Mouse (Mus musculus) heart, embryonic 11.5 days (tissue): Measurements from ENCODE around the gene Fcgrt. TPM values are rescaled to one million over a fixed set of nuclear protein-coding genes. Genes with fewer than 3 reads are reported as not detected.

Source experiments
- ATAC-seq: fragments of 200-750 bp; cut with Nextera tagmentation; replicated peaks from 2 replicates; pipeline ENCODE4 v1.8.0; 2017; ENCODE audit warnings: moderate library complexity; ENCODE audit not compliant: insufficient number of reproducible peaks, low FRiP score, low TSS enrichment
- H3K27ac ChIP-seq: fragments of 300-500 bp; sonication (generic); 2 replicates; pipeline ENCODE4 v1.5.1; 2014; ENCODE audit warnings: mild to moderate bottlenecking, low read depth, low read length
- H3K27me3 ChIP-seq: fragments of 300-500 bp; sonication (generic); 2 replicates; pipeline ENCODE4 v1.6.1; 2014; ENCODE audit warnings: mild to moderate bottlenecking, low read length, mixed read lengths; ENCODE audit not compliant: control insufficient read depth, insufficient read depth
- H3K36me3 ChIP-seq: fragments of 300-500 bp; sonication (generic); 2 replicates; pipeline ENCODE4 v1.6.1; 2014; ENCODE audit warnings: mild to moderate bottlenecking, low read length, moderate library complexity, mixed read lengths; ENCODE audit not compliant: control insufficient read depth, insufficient read depth
- H3K4me1 ChIP-seq: fragments of 300-500 bp; sonication (generic); 2 replicates; pipeline ENCODE4 v1.6.1; 2014; ENCODE audit warnings: low read length; ENCODE audit not compliant: control insufficient read depth, insufficient read depth
- H3K4me2 ChIP-seq: fragments of 300-500 bp; sonication (generic); 2 replicates; pipeline ENCODE4 v1.6.1; 2014; ENCODE audit warnings: mild to moderate bottlenecking, moderate library complexity
- H3K4me3 ChIP-seq: fragments of 300-500 bp; sonication (generic); 2 replicates; pipeline ENCODE4 v1.5.1; 2014; ENCODE audit warnings: low read depth, low read length
- H3K9ac ChIP-seq: fragments of 300-500 bp; sonication (generic); 2 replicates; pipeline ENCODE4 v1.6.1; 2014; ENCODE audit warnings: mild to moderate bottlenecking, low read depth, low read length, moderate library complexity
- H3K9me3 ChIP-seq: fragments of 300-500 bp; sonication (generic); replicated peaks from 2 replicates; pipeline ENCODE4 v1.6.1; 2016; ENCODE audit warnings: low read length; ENCODE audit not compliant: control insufficient read depth
- WGBS: fragments of 180-500 bp; shearing (Covaris S2); extraction: QIAGEN DNeasy Blood & Tissue Kit; methylation state at CpG from one replicate; pipeline ENCODE4 v1.1.7; 2014; ENCODE audit not compliant: insufficient replicate concordance; 5-methylcytosine and 5-hydroxymethylcytosine counted together
- polyA plus RNA-seq: library from polyadenylated mRNA; unstranded; fragments of >200 nt; fragmentation: Nextera tagmentation; extraction: Ambion mirVana; gene quantifications from 2 replicates; pipeline ENCODE4 v1.2.1, GENCODE M21; 2014

The Fcgrt gene
- polyA plus RNA-seq, 1 experiment from 2014 or later, result 15.1 TPM

DNA sequence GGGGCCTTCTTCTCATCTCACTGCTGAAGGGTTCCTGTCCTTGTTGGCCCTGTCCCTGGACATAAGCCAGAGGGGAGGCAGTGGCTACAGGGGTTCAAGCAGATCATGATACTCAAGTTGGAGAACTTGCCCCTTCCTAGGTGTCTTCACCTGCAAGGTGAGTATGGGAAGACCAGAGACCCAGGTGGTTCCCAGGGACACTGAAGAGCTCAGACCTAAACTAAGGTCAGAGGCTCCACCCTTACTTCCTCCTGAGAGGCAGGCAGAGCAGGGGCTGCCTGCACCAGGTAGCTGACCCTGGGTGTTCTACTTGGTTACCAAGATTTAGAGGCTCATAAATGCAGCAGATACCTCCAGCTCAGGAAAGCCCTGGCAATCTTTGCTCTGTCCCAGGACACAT is 18.3 kb upstream of the Fcgrt start:
- Histone ChIP-seq H3K4me2 (no peak overlapping the region; the same call in 1 of the 2 replicates), H3K9ac (peak overlapping the region; percentile 31; the same call in 1 of the 2 replicates), H3K27me3 (no peaks in the 10 kb centered on the region), H3K27ac (no peak overlapping the region), H3K4me1 (peaks cover 26% of the 10 kb centered on the region), H3K36me3 (peaks cover 43% of the 10 kb centered on the region), H3K9me3 (no peaks in the 10 kb centered on the region), H3K4me3 (no peak overlapping the region)
- no peak for ATAC-seq

DNA sequence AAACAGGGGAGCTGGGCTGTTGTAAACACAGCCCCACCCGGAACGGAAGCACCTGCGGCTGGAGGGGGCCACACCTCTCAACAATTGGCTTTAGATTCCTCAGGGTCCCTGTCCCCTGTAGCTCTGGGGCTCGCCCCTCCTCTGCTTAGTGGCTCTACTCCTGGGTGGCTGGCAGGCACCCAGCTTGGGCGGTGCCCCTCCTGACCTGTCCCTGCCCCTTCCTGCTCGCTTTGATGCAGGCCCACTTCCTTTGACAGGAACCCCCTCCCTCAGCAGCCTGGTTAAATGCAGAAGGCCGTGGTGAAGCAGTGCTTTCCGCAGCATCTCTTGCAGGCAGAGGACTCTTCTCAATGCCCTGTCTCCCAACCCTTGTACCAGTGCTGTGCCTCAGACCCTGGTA is 17.8 kb upstream of the Fcgrt start:
- no peak for ATAC-seq
- 71% methylated on average over 8 of the region's 8 CpGs for WGBS
- no peaks in the 10 kb centered on the region for H3K9me3 ChIP-seq
- peaks cover 38% of the 10 kb centered on the region for H3K36me3 ChIP-seq
- peak overlapping the region; percentile 31; the same call in 1 of the 2 replicates for H3K9ac ChIP-seq
- peaks cover 20% of the 10 kb centered on the region for H3K4me1 ChIP-seq
- H3K27me3 ChIP-seq, result no peaks in the 10 kb centered on the region
- H3K27ac ChIP-seq, result peak overlapping the region; percentile 17; the same call in 1 of the 2 replicates
- H3K4me3 ChIP-seq, result no peak overlapping the region
- H3K4me2 ChIP-seq, result no peak overlapping the region; the same call in 1 of the 2 replicates

DNA sequence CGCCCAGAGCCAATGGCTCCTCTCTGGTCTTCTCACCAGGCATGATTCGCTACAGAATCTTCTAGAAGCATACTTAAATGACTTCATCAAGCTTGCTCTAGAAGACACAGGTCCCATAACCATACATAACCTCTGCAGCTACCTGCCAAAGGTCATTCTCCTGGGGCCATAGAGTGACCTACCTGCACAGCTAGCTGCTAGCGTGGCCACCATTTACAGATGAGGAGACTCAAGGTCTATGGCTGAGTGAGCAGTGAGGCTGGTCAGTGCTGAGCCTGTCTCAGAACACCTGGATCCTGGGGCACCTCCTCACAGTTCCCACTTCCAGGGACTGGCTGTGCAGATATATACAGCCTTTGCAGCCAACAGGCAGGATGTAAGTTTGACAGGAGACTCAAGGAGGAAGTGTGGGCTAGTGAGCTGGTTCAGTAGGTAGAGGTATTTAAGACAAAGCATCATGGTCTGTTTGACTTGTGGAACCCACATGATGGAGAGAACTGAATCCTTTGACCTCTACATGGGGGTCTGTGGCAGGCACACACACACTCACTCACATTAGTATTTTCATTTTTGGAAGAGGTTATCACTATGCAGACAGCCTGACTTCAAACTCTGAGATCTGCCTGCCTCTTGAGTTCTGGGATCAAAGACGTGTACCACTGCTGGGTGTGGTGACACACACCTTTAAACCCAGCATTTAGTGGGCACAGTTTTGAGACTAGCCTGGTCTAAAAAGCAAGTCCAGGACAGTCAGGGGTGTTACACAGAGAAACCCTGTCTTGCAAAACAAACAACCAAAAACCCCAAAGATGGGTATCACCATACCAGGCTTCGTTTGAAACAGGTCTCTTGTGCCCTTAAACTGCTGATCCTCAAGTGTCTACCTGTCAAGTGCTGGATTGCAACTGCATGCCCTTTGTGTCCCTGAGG is 16.4 kb upstream of the Fcgrt start:
- Histone ChIP-seq H3K27ac (no peak overlapping the region), H3K9ac (no peak overlapping the region), H3K27me3 (no peaks in the 10 kb centered on the region), H3K4me3 (no peak overlapping the region), H3K9me3 (no peaks in the 10 kb centered on the region), H3K4me1 (peaks cover 18% of the 10 kb centered on the region), H3K36me3 (peaks cover 24% of the 10 kb centered on the region), H3K4me2 (no peak overlapping the region)
- no peak for ATAC-seq
- WGBS, result 77% methylated on average over 5 of the region's 5 CpGs

DNA sequence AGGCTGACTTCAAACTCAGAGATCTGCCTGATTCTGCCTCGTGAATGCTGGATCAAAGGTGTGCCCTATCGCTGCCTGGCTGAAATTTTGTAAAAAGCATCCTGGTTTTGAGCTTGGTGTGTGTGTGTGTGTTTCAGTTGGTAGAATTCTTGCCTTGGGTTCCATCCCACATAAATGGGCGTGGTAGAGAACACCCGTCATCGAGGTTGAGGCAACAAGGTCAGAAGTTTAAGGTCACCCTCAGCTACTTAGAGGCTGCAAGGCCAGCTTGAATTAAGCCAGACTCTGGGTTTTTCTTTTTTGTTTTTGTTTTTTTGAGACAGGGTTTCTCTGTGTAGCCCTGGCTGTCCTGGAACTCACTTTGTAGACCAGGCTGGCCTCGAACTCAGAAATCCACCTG is 14.7 kb upstream of the Fcgrt start:
- Histone ChIP-seq H3K9me3 (no peaks in the 10 kb centered on the region), H3K4me1 (peaks cover 20% of the 10 kb centered on the region), H3K4me2 (no peak overlapping the region), H3K27ac (no peak overlapping the region), H3K27me3 (no peaks in the 10 kb centered on the region), H3K36me3 (peaks cover 23% of the 10 kb centered on the region), H3K4me3 (no peak overlapping the region), H3K9ac (no peak overlapping the region)
- no peak for ATAC-seq
- WGBS, result 79% methylated on average over 6 of the region's 6 CpGs

DNA sequence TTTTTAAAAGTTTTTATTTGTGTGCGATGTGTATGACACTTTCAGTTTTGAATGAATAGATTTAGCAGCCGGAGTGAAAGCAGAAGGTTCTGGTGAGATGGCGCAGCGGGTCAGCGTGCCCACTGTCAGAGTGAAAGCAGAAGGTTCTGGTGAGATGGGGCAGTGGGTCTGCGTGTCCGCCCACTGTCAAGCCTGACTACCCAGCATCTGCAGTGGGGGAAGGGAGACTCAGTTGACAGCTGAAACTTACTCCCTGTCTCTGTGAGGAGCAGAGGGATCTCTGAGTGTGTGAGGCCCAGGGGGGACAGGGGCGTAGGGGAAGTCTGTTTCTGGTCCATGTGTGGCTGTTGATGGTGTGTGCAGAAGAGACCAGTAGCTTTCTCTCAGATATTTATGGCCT is 13.9 kb upstream of the Fcgrt start:
- 77% methylated on average over 8 of the region's 8 CpGs for WGBS
- Histone ChIP-seq H3K27ac (no peak overlapping the region), H3K4me2 (no peak overlapping the region), H3K27me3 (no peaks in the 10 kb centered on the region), H3K9me3 (no peaks in the 10 kb centered on the region), H3K4me3 (no peak overlapping the region), H3K9ac (peak overlapping the region; percentile 30; the same call in 1 of the 2 replicates), H3K4me1 (peaks cover 14% of the 10 kb centered on the region), H3K36me3 (peaks cover 18% of the 10 kb centered on the region)
- no peak for ATAC-seq

DNA sequence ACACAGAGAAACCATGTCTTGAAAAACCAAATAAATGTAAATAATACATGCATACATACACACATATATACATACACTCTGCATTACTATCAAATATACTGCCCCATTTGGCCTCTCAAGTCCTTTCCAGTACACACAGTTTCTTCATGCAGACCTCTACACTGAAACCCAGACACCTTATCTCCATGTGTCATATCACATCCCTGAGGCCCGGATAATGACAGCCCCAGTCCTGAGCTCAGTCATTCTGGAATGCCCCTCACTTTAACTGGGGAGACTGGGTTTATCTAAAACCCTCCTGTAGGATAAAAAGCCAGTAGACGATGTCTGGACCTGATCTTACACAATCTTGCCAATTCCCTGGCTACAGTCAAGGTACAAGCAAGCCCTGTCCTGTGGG is 9.8 kb upstream of the Fcgrt start:
- Histone ChIP-seq H3K4me2 (no peak overlapping the region; the same call in 1 of the 2 replicates), H3K9me3 (no peaks in the 10 kb centered on the region), H3K27me3 (no peaks in the 10 kb centered on the region), H3K4me1 (peaks cover 7% of the 10 kb centered on the region; the same call in 1 of the 2 replicates), H3K27ac (peak overlapping the region; percentile 46; the same call in 1 of the 2 replicates), H3K4me3 (no peak overlapping the region), H3K9ac (no peak overlapping the region), H3K36me3 (0 out of 2 replicates have a peak, but pooled peaks cover 2% of the 10 kb centered on the region)
- ATAC-seq, result no peak
- 20% methylated on average over 2 of the region's 2 CpGs for WGBS

DNA sequence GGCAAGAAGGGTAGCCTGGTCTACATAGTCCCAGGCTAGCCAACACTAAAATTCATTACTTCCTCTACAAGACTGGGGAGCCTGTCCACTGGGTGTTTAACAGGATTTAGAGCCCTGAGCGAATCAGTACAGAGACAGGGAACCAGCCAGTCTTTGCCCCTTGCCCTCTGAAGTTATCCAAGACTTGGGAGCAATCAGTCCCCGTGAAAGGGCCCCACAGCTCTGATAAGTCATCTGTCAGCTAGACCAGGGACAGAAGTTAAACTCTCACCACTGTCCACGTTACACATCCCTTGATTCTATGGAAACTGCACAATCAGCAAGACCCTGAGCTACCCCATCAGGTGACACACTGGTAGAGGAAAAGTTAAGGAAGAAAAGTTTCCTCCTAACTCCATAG is 8.9 kb upstream of the Fcgrt start:
- H3K9ac ChIP-seq, result no peak overlapping the region
- 38% methylated on average over 3 of the region's 3 CpGs for WGBS
- no peak overlapping the region for H3K4me2 ChIP-seq
- no peaks in the 10 kb centered on the region for H3K27me3 ChIP-seq
- H3K27ac ChIP-seq, result no peak overlapping the region
- H3K9me3 ChIP-seq, result no peaks in the 10 kb centered on the region
- ATAC-seq, result no peak
- no peaks in the 10 kb centered on the region for H3K36me3 ChIP-seq
- H3K4me1 ChIP-seq, result peaks cover 7% of the 10 kb centered on the region; the same call in 1 of the 2 replicates
- no peak overlapping the region for H3K4me3 ChIP-seq

DNA sequence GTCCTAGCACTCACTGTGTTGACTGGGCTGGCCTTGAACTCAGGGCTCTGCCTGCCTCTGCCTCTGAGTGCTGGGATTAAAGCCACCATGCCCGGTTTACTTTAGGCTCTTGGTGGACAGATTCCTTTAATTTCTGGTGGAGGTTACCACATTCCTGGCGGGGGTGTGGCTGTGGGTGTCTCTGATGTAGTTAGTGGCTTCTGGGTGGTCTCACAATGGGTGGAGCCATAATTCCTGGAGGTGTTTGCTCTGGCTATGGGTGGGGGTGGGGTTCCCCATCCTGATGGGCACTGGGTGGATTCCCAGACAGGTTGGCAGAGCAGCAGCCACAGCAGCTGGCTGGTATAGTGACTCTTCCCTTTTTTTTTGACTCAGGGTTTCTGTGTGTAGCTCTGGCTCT is 8.3 kb upstream of the Fcgrt start:
- Histone ChIP-seq H3K4me3 (no peak overlapping the region), H3K4me2 (no peak overlapping the region), H3K9me3 (no peaks in the 10 kb centered on the region), H3K27ac (no peak overlapping the region), H3K4me1 (peaks cover 7% of the 10 kb centered on the region; the same call in 1 of the 2 replicates), H3K27me3 (no peaks in the 10 kb centered on the region), H3K9ac (no peak overlapping the region), H3K36me3 (no peaks in the 10 kb centered on the region)
- no peak for ATAC-seq
- WGBS, result 60% methylated on average over 2 of the region's 2 CpGs
